Mouse (Mus musculus) c-Kit-positive CD71-positive TER-119-positive erythroid progenitor cells, embryonic 14.5 days (primary cell): ENCODE data around the gene Cecr2.
A peak's percentile ranks its signal among the peaks of the same experiment; 100 is the strongest.

Experiments used
- DNase-seq: peaks from one replicate; pipeline ENCODE4 v3.0.0-alpha.2; 2013; ENCODE audit warnings: low spot score

Cecr2 gene

DNA sequence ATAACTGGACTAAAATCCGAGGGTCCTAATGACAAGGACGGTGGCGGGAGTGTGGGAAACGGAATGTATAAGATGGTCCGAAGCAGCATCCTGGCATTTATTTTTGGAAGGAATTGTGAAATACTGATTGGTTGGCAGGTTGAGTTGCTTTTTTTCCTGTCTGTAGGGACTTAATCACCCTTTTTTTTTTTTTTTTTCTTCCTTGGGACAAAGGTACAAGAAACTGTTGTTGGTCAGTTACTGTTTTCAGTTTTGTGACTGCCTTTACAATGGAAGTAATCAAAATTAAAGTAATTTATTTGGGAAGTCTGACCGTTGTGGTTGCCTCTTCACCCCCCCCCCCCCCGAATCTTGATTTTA is 1.2 kb downstream of the Cecr2 start:
- DNase-seq, result no peak

DNA sequence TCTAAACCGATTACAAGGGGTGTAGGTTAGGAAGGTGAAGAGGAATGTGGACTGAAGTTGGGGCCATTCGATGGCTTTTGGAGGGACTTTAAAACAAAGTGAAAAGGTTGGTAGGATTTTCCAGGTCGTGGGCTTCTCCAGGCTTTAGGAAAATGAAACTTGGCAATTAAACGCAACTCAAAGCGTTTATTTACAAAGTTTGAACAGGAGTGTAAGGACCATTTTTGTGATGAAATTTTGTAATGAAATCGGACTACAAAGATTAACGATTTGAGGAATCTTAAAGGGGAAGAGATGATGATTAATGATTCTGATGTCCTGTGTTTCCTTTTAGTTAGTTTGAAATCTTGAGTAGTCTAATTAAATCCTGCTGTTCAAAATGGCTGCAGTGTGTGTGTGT is 1.7 kb downstream of the Cecr2 start:
- no peak for DNase-seq

DNA sequence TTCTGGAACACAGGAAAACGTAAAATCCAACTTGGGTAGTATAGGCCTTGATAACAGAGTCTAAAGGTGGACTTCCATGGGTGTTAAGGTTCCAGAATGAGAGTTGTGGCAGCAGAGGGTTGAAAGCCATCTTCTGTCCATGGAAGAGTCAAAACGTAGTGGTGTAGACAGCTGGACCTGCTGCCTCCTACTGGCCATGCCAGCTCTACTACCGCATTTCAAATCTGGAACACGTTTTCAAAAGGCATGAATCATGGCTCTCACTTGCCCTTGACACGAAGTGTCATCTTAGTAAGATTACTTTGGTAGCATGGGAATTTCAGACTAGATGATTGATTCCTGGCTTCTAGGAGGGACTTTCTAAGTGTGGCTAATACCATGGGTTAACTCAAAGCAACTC is 8.0 kb downstream of the Cecr2 start:
- DNase-seq, result peak; percentile 42

DNA sequence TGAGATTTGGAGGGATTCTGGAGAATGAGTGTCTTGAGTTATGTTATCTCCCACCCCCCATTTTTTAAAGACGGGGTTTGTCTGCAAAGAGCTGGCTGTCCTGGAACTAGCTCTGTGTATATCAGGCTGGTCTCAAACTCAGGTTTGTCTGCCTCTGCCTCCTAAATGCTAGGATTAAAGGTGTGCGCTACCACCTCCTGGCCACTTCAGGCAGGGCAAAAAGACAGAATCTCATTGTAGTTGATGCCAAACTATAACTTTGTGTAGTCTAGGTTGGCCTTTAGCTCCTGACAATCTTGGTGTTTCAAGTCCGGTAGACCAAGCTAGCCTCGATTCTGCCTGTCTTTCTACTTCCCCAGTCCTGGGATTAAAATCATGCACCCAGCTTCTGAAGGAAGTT is 8.7 kb downstream of the Cecr2 start:
- no peak for DNase-seq

DNA sequence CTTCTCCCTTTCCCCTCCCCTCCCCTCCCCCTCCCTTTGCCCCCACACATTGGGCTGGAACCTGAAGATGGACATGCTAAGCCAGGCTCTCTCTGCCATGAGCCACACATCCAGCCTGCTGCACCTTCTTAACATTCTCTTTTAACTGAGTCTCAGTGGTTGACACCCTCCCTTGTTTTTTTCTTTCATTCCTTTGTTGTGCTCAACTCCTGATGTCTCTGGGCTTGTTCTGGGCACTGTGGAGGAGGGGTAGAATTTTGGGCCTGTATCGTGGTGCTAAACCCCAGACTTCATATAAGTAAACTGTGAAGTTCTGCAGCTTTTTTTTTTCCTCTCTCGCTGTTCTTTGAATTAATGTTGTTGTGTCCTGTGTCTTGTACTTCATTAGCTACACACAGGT is 9.8 kb downstream of the Cecr2 start:
- no peak for DNase-seq

DNA sequence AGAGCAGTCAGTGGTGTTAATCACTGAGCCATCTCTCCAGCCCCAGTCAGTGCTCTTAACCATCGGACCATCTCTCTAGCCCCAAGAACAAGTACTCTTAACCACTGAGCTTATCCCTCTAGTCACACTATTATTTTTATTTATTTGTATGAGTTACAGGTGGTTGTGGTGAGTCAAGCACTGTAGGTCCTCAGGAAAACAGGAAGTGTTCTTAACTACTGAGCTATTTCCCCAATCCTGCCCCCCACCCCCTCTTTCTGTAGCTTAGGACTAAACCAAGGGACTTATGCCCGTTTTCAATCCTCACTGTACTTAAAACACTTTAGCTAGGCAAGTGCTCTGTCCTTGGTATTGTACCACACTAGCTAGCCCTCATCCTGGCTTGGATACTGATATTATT is 17.2 kb downstream of the Cecr2 start:
- no peak for DNase-seq

DNA sequence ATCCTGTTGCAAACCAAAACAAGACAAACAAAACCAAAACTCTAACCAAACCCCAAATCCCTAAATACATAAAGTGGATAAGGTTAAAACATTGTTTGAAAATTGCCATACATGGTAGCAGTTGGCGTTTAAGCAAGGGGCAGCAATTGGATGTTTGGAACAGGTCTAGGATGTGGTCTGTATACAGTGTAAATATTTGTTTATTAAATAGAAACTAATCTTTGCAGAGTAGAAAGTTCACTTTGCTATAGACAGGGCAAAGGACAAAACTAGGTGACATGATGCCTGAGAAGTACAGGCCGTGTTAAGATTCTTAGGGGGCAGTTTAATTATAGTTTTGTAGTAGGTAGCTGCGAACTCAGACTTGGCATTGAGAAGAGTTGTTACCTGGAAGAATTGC is 18.6 kb downstream of the Cecr2 start:
- no peak for DNase-seq

DNA sequence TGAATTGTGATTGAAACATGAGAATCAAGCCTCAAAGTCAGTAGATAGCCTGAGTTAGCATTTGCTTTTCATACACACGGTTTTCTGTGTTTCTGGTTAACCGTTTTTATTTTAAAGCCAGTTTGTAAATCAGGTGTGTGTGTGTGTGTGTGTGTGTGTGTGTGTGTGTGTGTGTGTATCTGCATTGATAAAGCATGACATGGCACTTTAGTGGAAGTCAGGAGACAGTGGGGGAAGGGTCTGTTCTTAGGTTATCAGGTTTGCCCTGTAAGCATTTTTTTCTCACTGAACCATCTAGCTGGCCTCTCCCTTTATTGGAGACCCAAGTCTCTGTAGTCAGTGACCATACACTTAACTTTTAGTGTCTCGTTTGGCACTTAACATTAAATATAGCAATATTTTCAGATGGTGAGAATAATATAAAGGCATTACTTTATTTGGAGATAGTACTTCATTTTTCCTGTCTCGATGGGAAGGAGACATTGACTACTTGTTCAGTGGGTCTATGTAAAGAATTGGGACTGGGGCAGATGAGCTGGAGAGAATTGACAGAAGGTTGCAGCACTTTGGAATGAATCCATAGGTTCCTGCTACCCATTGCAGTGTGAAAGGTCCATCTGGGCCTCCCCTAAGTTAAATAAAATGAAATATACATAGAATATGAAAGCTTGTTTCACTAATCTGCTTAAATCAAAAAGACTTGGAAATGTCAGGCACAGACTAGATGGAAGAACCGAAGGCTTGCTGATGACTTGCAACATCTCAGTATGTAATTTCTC is 20.9 kb downstream of the Cecr2 start:
- DNase-seq, result no peak

DNA sequence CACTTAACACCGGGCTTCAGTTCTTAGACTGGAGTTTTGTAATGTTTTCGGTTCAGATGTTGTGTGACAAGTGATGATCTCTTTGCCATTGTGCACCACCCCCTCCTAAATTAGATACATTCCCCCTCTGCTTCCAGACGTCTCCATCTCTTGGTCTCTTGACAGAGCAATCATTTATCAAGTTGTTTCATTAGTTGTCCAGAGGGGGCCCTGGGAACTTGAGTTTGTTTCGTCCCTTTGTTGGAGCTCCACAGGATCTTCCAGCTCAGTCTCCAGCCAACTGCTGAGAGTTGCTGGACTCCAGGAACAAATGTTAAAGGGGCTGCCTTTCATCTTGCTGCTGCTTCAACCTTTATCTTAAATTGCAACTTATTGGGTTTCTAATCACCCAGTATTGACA is 34.1 kb downstream of the Cecr2 start:
- no peak for DNase-seq

DNA sequence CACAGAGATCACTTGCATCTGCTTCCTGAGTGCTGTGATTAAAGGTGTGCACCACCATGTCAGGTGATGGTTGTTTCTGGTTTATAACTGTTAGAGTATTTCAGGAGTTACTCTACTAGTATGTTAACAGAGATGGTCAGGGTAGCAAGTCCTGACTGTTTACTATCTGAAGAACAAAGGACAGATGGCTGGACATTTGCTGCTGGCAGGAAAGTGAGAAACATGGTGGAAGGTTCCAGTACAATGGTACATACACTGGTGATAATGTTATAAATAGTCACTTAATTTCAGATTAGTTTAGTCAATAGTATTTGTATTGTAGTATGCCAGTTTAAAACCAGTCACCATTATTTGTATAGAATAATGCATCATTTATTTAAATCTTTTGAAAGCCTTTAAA is 38.2 kb downstream of the Cecr2 start:
- no peak for DNase-seq

DNA sequence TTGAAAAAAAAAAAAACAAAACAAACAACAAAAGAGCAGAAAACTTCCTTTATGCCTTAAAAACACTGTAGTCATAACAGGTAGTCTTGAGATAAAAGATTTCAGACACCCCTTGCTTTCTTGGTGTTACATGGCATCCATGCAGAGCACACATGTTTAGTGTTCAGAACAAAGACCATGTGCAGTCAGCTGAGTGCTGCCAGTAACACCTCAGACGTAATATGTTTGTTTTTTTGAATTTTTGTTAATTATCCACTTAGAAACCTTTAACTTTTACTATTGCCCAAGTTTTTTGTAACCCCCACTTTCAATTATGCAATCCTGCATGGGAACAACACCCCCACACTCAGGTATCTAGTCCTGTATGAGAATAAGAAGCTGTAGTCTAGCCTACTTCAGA is 42.6 kb downstream of the Cecr2 start:
- DNase-seq, result no peak

DNA sequence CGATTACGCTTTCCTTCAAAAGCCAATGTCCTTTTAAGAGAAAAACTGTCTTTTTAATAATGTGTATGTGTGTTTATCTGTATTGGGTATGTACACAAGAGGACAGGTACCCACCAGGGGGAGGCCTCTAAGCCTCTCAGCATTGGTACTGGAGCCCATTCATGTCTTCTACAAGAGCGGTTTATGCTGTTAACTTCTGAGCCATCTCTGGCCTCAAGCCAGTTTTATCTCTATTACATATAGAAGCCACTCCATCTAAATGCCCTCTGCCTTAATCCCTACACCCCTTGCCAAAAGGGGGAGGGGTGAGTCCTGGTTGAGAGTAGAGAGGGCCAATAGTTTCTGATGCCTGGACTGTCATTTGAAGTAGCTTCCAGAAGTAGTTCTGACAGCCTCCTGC is 48.6 kb downstream of the Cecr2 start:
- DNase-seq, result no peak

DNA sequence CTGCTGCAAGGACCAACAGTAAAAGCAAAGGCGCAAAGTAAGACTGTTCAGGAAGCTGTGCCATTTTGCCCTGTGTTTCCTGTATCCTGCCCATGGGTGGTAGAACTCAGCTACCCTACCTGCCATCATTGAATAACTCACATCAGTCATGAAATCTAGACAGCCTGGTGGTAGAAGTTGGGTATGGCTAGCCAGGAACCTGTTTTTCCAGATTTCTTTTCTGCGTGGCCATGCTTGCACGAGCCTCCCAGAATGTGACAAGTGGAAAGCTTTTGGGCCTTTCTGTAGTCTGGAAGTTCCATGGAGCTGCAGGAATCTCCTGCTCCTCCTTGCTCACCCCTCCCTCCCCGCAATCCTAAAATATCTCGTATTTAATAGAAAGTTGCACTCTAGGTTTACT is 49.1 kb downstream of the Cecr2 start:
- DNase-seq, result no peak

DNA sequence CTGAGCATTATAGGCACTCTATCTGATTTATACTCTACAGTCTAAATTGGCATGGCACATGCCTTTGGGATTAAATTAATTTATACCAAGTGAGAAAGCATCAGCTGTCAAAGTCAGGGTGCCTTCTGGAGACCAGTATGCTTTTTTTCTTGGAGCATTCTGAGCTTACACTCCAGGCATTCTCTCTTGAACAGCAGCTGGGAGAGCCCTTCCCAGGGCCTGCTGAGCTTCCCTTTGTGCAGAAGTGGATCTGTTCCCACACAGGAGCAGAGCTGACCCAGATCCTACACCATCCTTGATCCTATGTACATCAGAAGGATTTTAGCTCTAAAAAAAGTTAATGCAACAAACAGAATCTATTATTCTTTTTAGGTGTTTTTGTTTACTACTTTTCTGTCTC is 49.7 kb downstream of the Cecr2 start:
- DNase-seq, result no peak

DNA sequence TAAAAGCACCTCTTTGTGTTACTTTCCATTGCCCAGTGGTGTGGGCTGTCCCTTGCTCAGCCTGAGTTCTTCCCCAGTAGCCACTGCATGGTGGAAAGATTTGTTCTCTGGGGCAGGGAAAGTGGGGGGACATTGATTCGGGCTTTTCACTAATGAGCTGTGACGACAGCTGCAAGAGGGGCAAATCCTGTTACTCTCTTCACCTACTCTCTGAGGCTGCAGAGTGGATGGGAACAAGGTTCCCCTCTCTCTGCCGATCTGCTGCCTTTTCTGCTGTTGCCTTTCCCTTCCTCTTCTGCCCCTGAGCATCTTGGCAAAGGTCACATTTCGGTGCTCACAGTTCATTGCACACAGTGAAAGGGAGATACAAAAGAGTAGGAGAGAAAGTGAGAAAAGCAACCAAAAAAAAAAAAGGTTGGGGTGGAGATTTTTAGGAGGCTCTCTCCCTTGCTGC is 50.4 kb downstream of the Cecr2 start:
- no peak for DNase-seq

DNA sequence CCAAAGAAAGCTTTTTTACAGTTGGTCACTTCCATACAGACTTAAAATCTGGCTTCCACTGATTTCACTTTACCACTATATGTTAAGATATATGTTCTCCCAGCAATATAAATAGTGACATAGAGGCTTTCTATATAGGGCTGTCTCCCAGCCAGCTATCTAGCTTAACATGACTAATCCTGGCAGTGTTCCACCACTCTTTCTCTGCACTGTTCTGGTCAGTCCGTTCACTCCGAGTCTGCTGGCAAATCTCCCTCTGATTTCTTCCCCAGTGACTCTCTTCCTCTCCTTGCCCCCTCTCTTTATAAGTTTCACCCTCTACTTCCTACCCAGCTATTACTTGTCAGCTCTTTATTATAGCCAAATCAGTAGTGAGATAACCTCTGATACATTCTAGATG is 59.8 kb downstream of the Cecr2 start:
- DNase-seq, result no peak

DNA sequence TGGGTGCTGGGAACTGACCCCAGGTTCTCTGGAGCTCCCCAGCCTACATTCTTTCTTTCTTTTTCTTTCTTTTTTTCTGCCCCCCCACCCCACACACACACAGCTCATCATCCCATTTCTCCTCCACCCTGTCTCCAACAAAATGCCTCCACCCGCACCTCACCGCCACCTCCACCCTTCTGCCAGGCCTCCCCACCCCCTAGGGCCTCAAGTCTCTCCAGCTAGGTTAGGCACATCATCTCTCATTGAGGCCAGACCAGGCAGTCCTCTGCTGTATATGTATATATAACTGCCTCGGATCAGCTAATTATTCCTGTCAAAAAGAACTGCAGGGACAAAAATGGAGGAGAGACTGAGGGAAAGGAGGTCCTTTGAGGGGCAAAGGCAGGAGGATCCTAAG is 69.8 kb downstream of the Cecr2 start:
- no peak for DNase-seq

DNA sequence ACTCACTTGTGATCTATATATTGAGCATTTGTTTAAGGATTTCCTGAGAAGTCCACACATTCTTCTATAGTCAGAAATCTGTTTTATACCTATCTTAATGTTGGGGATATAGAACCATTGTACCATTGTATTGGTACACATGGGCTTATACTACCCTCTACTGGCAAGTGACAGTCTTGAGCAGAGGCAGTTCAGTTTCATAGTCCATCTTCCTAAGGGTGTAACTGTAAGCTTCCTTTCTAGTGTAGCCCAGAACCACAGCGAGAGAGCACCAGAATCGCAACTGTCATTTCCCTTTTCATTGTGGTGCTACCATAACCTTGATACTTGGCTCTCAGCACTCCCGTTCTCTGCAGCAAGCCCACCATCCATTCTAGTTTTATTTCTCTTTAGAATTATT is 70.4 kb downstream of the Cecr2 start:
- peak; percentile 33 for DNase-seq

DNA sequence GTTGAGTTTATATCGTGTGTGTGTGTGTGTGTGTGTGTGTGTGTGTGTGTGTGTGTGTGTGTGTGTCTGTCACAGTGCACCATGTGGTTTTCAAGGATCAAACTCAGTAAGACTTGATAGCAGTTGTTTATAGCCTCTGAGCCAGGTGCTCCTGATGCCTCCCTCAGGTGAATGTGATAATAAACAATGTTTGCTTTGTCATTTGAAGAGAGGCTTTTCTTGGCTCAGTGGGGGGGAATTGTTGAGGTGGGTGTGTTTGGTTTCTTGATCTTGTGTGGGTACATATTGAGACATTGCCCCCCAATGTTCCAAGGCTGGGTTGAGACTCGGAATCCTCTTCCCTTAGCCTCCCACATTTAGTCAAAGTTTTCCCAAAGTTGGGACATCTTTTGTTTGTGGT is 77.0 kb downstream of the Cecr2 start:
- no peak for DNase-seq

DNA sequence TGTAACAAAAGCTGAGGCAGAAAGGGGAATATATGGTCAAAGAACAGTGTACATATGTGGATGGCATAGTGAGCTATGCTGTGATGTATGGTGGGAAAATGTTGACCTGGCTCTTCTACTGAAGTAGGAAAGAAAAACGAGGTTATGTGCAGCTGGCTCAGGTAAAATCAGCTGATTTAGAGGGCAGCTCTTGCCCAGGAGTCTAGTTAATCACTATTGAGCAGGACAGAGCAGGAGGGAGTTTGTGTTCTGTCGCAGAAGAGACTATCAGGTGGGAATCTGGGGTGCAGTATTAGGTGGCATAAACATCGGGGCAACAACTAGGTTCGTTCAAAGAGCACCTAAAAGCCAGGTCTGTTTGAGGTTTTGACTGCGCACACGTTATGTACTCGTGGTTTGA is 78.1 kb downstream of the Cecr2 start:
- no peak for DNase-seq

DNA sequence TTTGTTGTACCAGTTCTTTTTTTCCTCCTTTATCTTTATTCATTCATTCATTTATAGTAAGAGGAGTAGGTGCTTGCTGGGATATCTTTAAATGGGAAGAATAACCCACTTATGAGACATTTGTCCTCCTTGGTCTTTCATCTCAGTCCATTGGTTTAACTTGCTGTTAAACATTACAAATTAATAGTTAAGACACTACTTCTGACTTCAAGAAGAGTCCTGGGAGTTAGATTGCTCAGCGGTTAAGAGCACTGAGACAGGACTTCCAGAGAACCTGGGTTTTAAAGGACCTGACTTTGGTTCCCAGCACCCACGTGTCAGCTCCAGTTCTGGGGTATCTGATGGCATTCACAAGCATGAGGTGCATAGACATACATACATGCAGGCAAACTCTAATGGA is 80.2 kb downstream of the Cecr2 start:
- no peak for DNase-seq

DNA sequence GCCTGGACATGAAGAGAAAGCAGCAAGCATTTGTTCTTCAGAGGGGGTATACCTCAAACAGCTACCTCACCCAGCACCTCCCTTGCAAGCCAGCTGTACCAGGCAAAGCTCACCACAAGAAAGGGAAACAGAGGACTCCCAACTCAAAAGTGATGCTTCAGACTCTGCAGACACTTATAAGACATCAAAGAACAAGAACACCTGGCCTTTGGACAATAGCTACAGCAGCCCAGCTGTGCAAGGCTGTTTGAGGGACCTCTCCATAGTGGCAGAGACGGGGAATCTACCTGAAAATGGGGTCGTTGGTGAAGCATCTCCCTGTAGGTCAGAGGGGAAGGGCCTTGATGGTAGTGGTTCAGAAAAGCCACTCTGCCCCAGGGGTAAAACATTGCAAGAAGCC is 95.0 kb downstream of the Cecr2 start:
- DNase-seq, result no peak

DNA sequence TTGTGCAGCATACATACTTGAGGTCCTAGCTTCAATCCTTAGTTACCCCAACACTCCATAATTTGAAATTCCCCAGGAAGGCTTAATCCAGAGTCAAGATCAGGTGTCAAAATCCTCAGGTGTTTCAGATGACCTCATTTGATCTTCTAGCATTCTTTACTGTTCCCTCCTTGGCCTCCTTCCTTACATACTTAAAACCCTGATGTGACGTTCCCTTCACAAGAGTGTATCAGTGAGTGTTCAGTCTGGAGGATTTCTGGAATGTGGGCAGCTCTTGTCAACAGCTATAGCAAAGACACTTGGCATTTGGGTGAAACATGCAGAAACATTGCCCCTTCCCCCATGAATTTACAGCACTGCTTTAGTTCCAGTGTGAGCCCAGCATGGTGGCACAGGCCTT is 103.8 kb downstream of the Cecr2 start:
- DNase-seq, result no peak

DNA sequence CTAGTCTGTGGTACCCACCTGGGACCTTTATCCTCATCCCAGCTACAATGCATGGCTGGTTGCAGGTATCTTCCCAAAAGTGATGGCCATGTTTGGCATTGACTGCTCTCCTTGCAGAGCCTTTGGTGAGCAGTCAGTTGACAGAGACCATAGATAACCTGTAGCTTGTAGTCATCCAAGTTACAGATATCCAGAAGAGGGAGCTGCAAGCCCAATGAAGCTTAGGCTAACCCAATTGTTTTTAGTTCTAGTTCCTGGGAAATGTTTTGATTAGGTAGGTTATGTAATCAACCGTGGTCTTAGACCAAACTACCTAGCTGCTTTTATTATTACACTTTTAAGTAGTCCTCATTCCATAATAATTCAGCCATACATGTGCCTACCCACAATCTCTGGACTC is 105.2 kb downstream of the Cecr2 start:
- no peak for DNase-seq

DNA sequence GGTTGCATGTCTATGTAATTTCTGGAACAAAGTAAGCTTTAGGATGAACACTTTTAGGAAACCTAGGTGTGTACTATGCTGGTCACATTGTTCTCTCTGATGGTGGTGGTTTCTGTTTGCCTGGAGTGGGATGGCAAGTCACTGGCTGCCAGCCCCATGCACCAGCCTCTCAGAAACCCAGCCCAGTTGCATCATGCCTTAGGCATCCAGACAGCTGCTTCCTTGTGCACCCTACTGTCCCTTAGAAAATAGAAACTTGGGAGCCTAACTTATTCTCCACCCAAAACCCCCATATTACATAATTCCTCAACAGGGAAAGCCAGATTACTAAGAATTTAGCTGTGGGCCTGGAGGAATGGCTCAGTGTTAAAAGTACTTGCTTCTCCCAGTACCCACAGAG is 105.9 kb downstream of the Cecr2 start:
- no peak for DNase-seq
